Mouse (Mus musculus): ENCODE measurements around the gene Dpf2. TPM values are rescaled to one million over a fixed set of nuclear protein-coding genes. Genes with fewer than 3 reads are reported as not detected.

The Dpf2 gene
- total and polyA plus RNA-seq, 3 experiments, result 25.0 to 115 (median 36.7) TPM

DNA sequence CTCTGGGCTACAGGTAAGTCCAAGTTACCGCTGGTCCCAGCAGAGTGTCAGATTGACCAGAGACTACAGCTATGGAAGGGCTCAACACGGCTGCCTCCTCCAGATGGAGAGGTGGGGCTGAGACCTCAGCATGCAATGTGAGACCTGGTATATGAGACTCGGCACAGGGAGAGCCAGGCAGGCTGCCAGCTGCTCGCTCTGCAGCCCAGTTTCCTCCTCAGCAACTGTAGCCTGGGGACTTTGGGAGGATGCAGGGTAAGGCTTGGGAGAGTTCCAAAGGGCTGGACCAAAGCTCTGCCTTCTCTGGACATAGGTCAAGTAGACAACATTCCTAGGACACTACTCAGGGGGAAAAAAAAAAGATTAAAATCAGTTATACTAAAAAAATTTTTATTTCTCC, 27.4 kb upstream of the Dpf2 start:
- Histone ChIP-seq H3K4me2 (ENCODE audit: insufficient read depth, low read depth, poor library complexity, severe bottlenecking) (no peak overlapping the region), H3K27ac (ENCODE audit: insufficient read depth, low read depth) (no peak overlapping the region), H3K79me2 (replicated peaks; ENCODE audit: control insufficient read depth, extremely low read depth, insufficient read depth, poor library complexity, severe bottlenecking) (no peaks in the 10 kb centered on the region), H3K4me1 (ENCODE audit: control insufficient read depth in 1 of 2, insufficient read depth in 2 of 2) (no peaks in the 10 kb centered on the region), H3K27me3 (replicated peaks) (no peaks in the 10 kb centered on the region), H3K9ac (ENCODE audit: insufficient read depth, low read depth) (no peak overlapping the region), H3K4me3 (replicated peaks in 1 of 3; ENCODE audit: low read depth in 2 of 3, low read length in 2 of 3, poor library complexity in 1 of 3) (no peak overlapping the region), H3K36me3 (replicated peaks in 1 of 2; ENCODE audit: control insufficient read depth in 1 of 2, insufficient read depth in 1 of 2, low read length in 1 of 2) (peaks cover 58 to 78% of the 10 kb centered on the region in 2 experiments), H3K9me3 (replicated peaks; ENCODE audit: low read length) (no peaks in the 10 kb centered on the region)
- dilution Hi-C loops (cut with MboI; ENCODE audit: extremely low pct_ligation_motif_present, extremely low pct_unique_long_range_greater_than_20kb, low sequenced_read_pairs), result no loop called here
- in situ Hi-C loops (cut with MboI; ENCODE audit: low pct_ligation_motif_present, low pct_unique_long_range_greater_than_20kb, low sequenced_read_pairs), result no loop called here
- no peak for DNase-seq (ENCODE audit: extremely low read depth)
- TF ChIP-seq CHD1 (IDR thresholded peaks at IDR 0.05; ENCODE audit: low read depth, low read length) (no peak), JUND (conservative IDR thresholded peaks at IDR 0.05; ENCODE audit: low read depth, low read length) (no peak), MXI1 (IDR thresholded peaks at IDR 0.05; ENCODE audit: low read depth, low read length) (no peak), UBTF (IDR thresholded peaks at IDR 0.05; ENCODE audit: low read depth, low read length) (no peak), RCOR1 (conservative IDR thresholded peaks at IDR 0.05; ENCODE audit: low read depth, low read length) (no peak), ELF1 (IDR thresholded peaks at IDR 0.05; ENCODE audit: low read depth, low read length) (no peak), TBP (conservative IDR thresholded peaks at IDR 0.05; ENCODE audit: low read depth, low read length) (no peak), GABPA (IDR thresholded peaks at IDR 0.05; ENCODE audit: insufficient replicate concordance, low read depth, low read length) (no peak), POLR2AphosphoS2 (IDR thresholded peaks at IDR 0.05; ENCODE audit: low read depth, low read length) (no peak), EP300 (IDR thresholded peaks at IDR 0.05; ENCODE audit: low read length) (no peak), MAX (IDR thresholded peaks at IDR 0.05; ENCODE audit: low read length) (no peak), MAFK (IDR thresholded peaks at IDR 0.05; ENCODE audit: insufficient replicate concordance, low read length) (no peak), ETS1 (conservative IDR thresholded peaks at IDR 0.05; ENCODE audit: low read depth, low read length) (no peak), RAD21 (IDR thresholded peaks at IDR 0.05; ENCODE audit: low read depth, low read length) (no peak), USF1 (IDR thresholded peaks at IDR 0.05; ENCODE audit: low read depth, low read length) (no peak)

DNA sequence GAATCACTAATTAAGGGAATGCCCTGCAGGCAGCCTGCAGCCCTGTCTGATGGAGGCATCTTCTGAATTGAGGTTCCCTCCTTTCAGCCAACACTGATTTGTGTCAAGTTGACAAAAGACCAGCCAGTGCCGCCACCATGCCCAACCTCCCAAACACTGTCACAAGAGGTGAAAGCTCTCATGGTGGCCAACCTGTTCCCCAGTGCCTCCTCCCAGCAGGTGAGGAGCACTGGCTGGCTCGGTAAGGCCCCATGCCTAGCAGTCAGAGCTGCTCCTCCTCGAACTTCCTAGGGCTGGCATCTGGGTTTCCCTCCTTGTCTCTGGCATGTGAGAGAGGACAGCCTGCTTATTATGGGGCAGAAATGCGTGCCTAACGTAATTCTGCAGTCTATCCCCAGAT, 26.9 kb upstream of the Dpf2 start:
- no peak for TF ChIP-seq IRF4 (IDR thresholded peaks at IDR 0.05; ENCODE audit: low read depth, low read length)
- no peak for TF ChIP-seq CTCF (conservative IDR thresholded peaks at IDR 0.05 in 1 of 2, IDR thresholded peaks at IDR 0.05 in 1 of 2; ENCODE audit: low read depth in 2 of 2, low read length in 2 of 2)
- no peak for TF ChIP-seq E2F4 (IDR thresholded peaks at IDR 0.05; ENCODE audit: insufficient replicate concordance, low read depth, low read length)
- no peak for TF ChIP-seq SIN3A (IDR thresholded peaks at IDR 0.05; ENCODE audit: low read length)
- no peak for TF ChIP-seq MAX (IDR thresholded peaks at IDR 0.05; ENCODE audit: low read length)
- TF ChIP-seq BHLHE40 (IDR thresholded peaks at IDR 0.05; ENCODE audit: low read depth, low read length), result no peak
- H3K4me2 ChIP-seq (ENCODE audit: insufficient read depth, low read depth, poor library complexity, severe bottlenecking), result no peak overlapping the region

More for the DNA sequence above, 26.9 kb upstream of the Dpf2 start:
- no peak overlapping the region for H3K4me3 ChIP-seq (replicated peaks in 1 of 3; ENCODE audit: low read depth in 2 of 3, low read length in 2 of 3, poor library complexity in 1 of 3)
- no peaks in the 10 kb centered on the region for H3K27me3 ChIP-seq (replicated peaks)
- no peaks in the 10 kb centered on the region for H3K79me2 ChIP-seq (replicated peaks; ENCODE audit: control insufficient read depth, extremely low read depth, insufficient read depth, poor library complexity, severe bottlenecking)
- H3K36me3 ChIP-seq (replicated peaks in 1 of 2; ENCODE audit: control insufficient read depth in 1 of 2, insufficient read depth in 1 of 2, low read length in 1 of 2), result peaks cover 55 to 74% of the 10 kb centered on the region in 2 experiments
- dilution Hi-C loops (cut with MboI; ENCODE audit: extremely low pct_ligation_motif_present, extremely low pct_unique_long_range_greater_than_20kb, low sequenced_read_pairs), result no loop called here
- no peak for DNase-seq (ENCODE audit: extremely low read depth)
- H3K4me1 ChIP-seq (ENCODE audit: control insufficient read depth in 1 of 2, insufficient read depth in 2 of 2), result no peaks in the 10 kb centered on the region
- no peaks in the 10 kb centered on the region for H3K9me3 ChIP-seq (replicated peaks; ENCODE audit: low read length)
- no peak overlapping the region for H3K27ac ChIP-seq (ENCODE audit: insufficient read depth, low read depth)
- no peak overlapping the region for H3K9ac ChIP-seq (ENCODE audit: insufficient read depth, low read depth)
- in situ Hi-C loops (cut with MboI; ENCODE audit: low pct_ligation_motif_present, low pct_unique_long_range_greater_than_20kb, low sequenced_read_pairs), result no loop called here

Data from CH12.LX (cell line).